Mouse (Mus musculus): ENCODE results near the gene Gm17334. TPM values are rescaled to one million over a fixed set of nuclear protein-coding genes. Genes with fewer than 3 reads are reported as not detected.

Gene Gm17334
- polyA plus RNA-seq, 1 experiment from 2014 or later, result 0.23 TPM

DNA sequence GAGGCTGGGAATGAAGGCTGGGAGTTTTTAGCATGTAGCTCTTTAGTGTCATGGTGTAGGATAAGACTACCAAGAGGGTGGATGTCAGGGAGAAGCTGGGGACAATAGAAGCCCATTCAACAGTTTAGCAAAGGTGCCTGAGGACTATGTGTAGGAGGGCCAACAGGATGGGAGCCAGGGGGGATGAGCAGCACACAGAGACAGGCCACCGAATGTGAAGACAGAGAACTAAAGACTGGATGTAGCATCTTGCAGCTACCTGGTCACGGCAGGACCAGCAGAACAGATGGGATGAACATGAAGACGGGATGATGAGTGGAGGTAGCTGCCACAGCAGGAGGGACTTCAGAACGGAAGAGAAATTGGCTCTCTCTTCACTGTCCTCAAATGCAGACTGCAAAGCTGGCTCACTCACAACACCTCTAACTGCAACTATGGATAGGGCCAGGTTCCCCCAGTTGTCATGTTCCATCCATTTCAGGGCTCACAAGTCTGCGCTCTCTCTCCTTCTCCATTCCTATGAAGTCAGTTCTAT lies 43.9 kb upstream of the Gm17334 start:
- no peak for DNase-seq
- 76% methylated on average over 5 of the region's 5 CpGs for WGBS (ENCODE audit: insufficient replicate concordance)
- H3K9ac ChIP-seq (replicated peaks), result no peak overlapping the region
- no peak overlapping the region for H3K27ac ChIP-seq (ENCODE audit: low read depth)
- no peaks in the 10 kb centered on the region for H3K27me3 ChIP-seq (ENCODE audit: insufficient read depth, low read length)
- no peak overlapping the region for H3K4me2 ChIP-seq (ENCODE audit: low read depth, low read length)
- peaks cover 3% of the 10 kb centered on the region; the same call in 1 of the 2 replicates for H3K4me1 ChIP-seq (ENCODE audit: insufficient read depth)
- no peaks in the 10 kb centered on the region for H3K9me3 ChIP-seq (ENCODE audit: low read length)
- no peaks in the 10 kb centered on the region for H3K36me3 ChIP-seq (replicated peaks; ENCODE audit: insufficient read depth, low read length)
- no peak for ATAC-seq
- no peak overlapping the region for H3K4me3 ChIP-seq (ENCODE audit: low read depth, low read length)
- no peak for TF ChIP-seq CTCF (IDR thresholded peaks at IDR 0.05; ENCODE audit: low read depth)

GRCm38 (mm10) chr11:53814810-53815209 lies 41.8 kb upstream of the Gm17334 start:
- WGBS (ENCODE audit: insufficient replicate concordance), result 56% methylated on average over 3 of the region's 3 CpGs

DNA sequence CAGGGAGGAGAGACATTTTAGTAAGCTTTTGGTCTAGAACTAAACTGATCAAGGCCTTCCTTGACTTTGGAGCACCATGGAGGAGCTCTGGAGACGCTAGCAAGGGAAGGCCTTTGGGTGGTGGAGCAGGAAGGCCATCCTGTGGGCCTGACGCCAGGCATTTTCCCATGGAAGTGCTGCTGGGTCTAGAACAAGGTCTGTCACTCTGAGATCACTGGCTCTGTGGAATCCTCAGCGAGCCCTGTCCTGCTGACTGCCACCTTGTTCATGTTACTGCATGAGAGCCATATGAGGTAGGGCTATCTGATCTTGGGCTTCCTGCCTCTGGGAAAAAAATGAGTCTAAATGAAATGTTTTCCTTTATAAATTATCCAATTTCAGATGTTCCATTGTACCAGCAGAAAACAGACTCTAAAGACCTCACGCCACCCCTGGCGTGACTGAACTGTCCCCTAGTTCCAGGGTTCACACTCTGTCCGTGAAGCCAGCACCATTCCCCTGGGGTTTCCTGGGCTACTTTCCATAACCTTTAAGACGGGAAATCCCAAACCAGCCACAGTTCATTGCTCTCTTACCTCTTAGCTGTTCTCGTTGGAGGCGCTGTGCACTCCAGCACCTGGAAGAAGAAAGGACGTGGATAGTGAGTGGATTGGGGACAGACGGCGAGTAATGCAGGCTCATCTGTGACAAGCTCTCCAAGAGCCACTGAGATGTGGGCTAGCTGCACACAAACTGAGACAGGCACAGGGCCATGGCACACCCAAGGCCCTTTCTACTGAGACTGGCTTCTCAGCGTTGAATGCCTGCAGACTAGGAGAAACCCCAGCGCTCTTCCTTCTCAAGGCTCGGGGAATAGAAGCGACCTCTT lies 40.2 kb upstream of the Gm17334 start:
- DNase-seq (no peak), ATAC-seq (no peak)
- H3K9me3 ChIP-seq (ENCODE audit: low read length), result no peaks in the 10 kb centered on the region
- no peak overlapping the region for H3K4me2 ChIP-seq (ENCODE audit: low read depth, low read length)
- no peak overlapping the region for H3K27ac ChIP-seq (ENCODE audit: low read depth)
- no peak for TF ChIP-seq CTCF (IDR thresholded peaks at IDR 0.05; ENCODE audit: low read depth)
- TF ChIP-seq EP300 (IDR thresholded peaks at IDR 0.05; ENCODE audit: low read depth), result no peak
- 80% methylated on average over 16 of the region's 16 CpGs for WGBS (ENCODE audit: insufficient replicate concordance)
- no peak overlapping the region for H3K9ac ChIP-seq (replicated peaks)
- H3K27me3 ChIP-seq (ENCODE audit: insufficient read depth, low read length), result no peaks in the 10 kb centered on the region
- H3K4me1 ChIP-seq (ENCODE audit: insufficient read depth), result peaks cover 6% of the 10 kb centered on the region; the same call in 1 of the 2 replicates
- H3K4me3 ChIP-seq (ENCODE audit: low read depth, low read length), result no peak overlapping the region
- no peaks in the 10 kb centered on the region for H3K36me3 ChIP-seq (replicated peaks; ENCODE audit: insufficient read depth, low read length)

More at GRCm38 (mm10) chr11:53814810-53815209, 41.8 kb upstream of the Gm17334 start:
- Histone ChIP-seq H3K9ac (replicated peaks) (no peak overlapping the region), H3K4me2 (ENCODE audit: low read depth, low read length) (no peak overlapping the region), H3K27me3 (ENCODE audit: insufficient read depth, low read length) (no peaks in the 10 kb centered on the region), H3K9me3 (ENCODE audit: low read length) (no peaks in the 10 kb centered on the region), H3K4me1 (ENCODE audit: insufficient read depth) (peaks cover 6% of the 10 kb centered on the region; the same call in 1 of the 2 replicates), H3K36me3 (replicated peaks; ENCODE audit: insufficient read depth, low read length) (no peaks in the 10 kb centered on the region), H3K4me3 (ENCODE audit: low read depth, low read length) (no peak overlapping the region), H3K27ac (ENCODE audit: low read depth) (no peak overlapping the region)
- DNase-seq (no peak), ATAC-seq (no peak)
- TF ChIP-seq CTCF (IDR thresholded peaks at IDR 0.05; ENCODE audit: low read depth) (no peak), EP300 (IDR thresholded peaks at IDR 0.05; ENCODE audit: low read depth) (no peak)

GRCm38 (mm10) chr11:53811312-53811711 lies 38.3 kb upstream of the Gm17334 start:
- ATAC-seq (no peak), DNase-seq (no peak)
- WGBS (ENCODE audit: insufficient replicate concordance), result 60% methylated on average over 3 of the region's 3 CpGs
- Histone ChIP-seq H3K4me2 (ENCODE audit: low read depth, low read length) (no peak overlapping the region), H3K27ac (ENCODE audit: low read depth) (no peak overlapping the region), H3K9ac (replicated peaks) (no peak overlapping the region), H3K9me3 (ENCODE audit: low read length) (no peaks in the 10 kb centered on the region), H3K27me3 (ENCODE audit: insufficient read depth, low read length) (no peaks in the 10 kb centered on the region), H3K4me3 (ENCODE audit: low read depth, low read length) (no peak overlapping the region), H3K4me1 (ENCODE audit: insufficient read depth) (peaks cover 9% of the 10 kb centered on the region), H3K36me3 (replicated peaks; ENCODE audit: insufficient read depth, low read length) (no peaks in the 10 kb centered on the region)
- TF ChIP-seq EP300 (IDR thresholded peaks at IDR 0.05; ENCODE audit: low read depth) (no peak), CTCF (IDR thresholded peaks at IDR 0.05; ENCODE audit: low read depth) (no peak)

DNA sequence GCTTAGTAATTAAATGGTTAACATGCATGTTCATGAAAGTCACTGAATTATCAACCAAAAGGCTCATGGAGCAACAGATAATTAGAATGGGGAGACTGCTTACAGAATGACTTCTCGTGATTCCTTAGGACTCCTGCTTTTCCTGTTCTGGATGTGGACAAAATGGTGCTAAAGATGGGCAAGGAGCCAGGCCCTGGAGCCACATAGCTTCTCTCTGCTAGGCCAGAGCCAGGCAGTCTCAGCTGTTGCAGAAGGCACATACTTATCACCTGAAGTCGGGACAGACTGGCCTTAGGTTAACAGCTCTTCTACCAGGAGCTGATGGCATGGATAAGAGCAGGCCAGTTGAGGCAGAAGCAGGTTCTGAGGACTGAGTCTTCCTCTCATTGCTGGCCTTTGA lies 37.8 kb upstream of the Gm17334 start:
- H3K4me1 ChIP-seq (ENCODE audit: insufficient read depth), result peaks cover 15% of the 10 kb centered on the region
- no peak overlapping the region for H3K4me2 ChIP-seq (ENCODE audit: low read depth, low read length)
- H3K9ac ChIP-seq (replicated peaks), result no peak overlapping the region
- H3K4me3 ChIP-seq (ENCODE audit: low read depth, low read length), result no peak overlapping the region
- no peaks in the 10 kb centered on the region for H3K27me3 ChIP-seq (ENCODE audit: insufficient read depth, low read length)
- H3K36me3 ChIP-seq (replicated peaks; ENCODE audit: insufficient read depth, low read length), result no peaks in the 10 kb centered on the region
- TF ChIP-seq CTCF (IDR thresholded peaks at IDR 0.05; ENCODE audit: low read depth), result no peak
- no peak for TF ChIP-seq EP300 (IDR thresholded peaks at IDR 0.05; ENCODE audit: low read depth)
- no peaks in the 10 kb centered on the region for H3K9me3 ChIP-seq (ENCODE audit: low read length)
- no peak for ATAC-seq
- DNase-seq, result no peak
- 48% methylated on average over 2 of the region's 2 CpGs for WGBS (ENCODE audit: insufficient replicate concordance)
- H3K27ac ChIP-seq (ENCODE audit: low read depth), result no peak overlapping the region

GRCm38 (mm10) chr11:53810156-53810555 lies 37.2 kb upstream of the Gm17334 start:
- peaks cover 21% of the 10 kb centered on the region for H3K4me1 ChIP-seq (ENCODE audit: insufficient read depth)
- H3K36me3 ChIP-seq (replicated peaks; ENCODE audit: insufficient read depth, low read length), result no peaks in the 10 kb centered on the region
- H3K9me3 ChIP-seq (ENCODE audit: low read length), result no peaks in the 10 kb centered on the region
- no peak overlapping the region for H3K4me2 ChIP-seq (ENCODE audit: low read depth, low read length)
- WGBS (ENCODE audit: insufficient replicate concordance), result 46% methylated on average over 5 of the region's 5 CpGs
- no peak overlapping the region for H3K9ac ChIP-seq (replicated peaks)
- no peak overlapping the region for H3K4me3 ChIP-seq (ENCODE audit: low read depth, low read length)
- no peak overlapping the region for H3K27ac ChIP-seq (ENCODE audit: low read depth)
- no peak for DNase-seq
- ATAC-seq, result no peak
- no peaks in the 10 kb centered on the region for H3K27me3 ChIP-seq (ENCODE audit: insufficient read depth, low read length)
- no peak for TF ChIP-seq CTCF (IDR thresholded peaks at IDR 0.05; ENCODE audit: low read depth)
- no peak for TF ChIP-seq EP300 (IDR thresholded peaks at IDR 0.05; ENCODE audit: low read depth)

All from liver, postnatal 0 days (tissue).